Mouse (Mus musculus): Measurements from ENCODE around the gene Gm45208.

The Gm45208 gene

GRCm38 (mm10) chrX:7772766-7773165 lies 50.7 kb downstream of the Gm45208 start:
- DNase-seq (ENCODE audit: low read depth, low spot score), result peak; percentile 44

- no peak for DNase-seq (ENCODE audit: low read depth, low spot score)
Measured at GRCm38 (mm10) chrX:7775501-7776205, 53.6 kb downstream of the Gm45208 start.

GRCm38 (mm10) chrX:7776329-7777082 lies 54.5 kb downstream of the Gm45208 start:
- peak; percentile 76 for DNase-seq (ENCODE audit: low read depth, low spot score)

GRCm38 (mm10) chrX:7778450-7779244 lies 56.6 kb downstream of the Gm45208 start:
- DNase-seq (ENCODE audit: low read depth, low spot score), result no peak

- DNase-seq (ENCODE audit: low read depth, low spot score), result no peak
Measured at GRCm38 (mm10) chrX:7779294-7779693, 57.2 kb downstream of the Gm45208 start.
